Mouse (Mus musculus) cerebellum, postnatal 25 days (tissue): ENCODE measurements around the gene 4933428G20Rik.

Experiments used
- DNase-seq, 2 experiments: peaks; one replicate each; pipeline ENCODE4 v3.0.0; 2021; ENCODE audit warnings: mixed read lengths in 2 of 2

The 4933428G20Rik gene

GRCm38 (mm10) chr11:97461307-97461820 lies 38.8 kb downstream of the 4933428G20Rik start:
- DNase-seq: peak; percentile 32 to 53

GRCm38 (mm10) chr11:97457120-97457519 lies 43.0 kb downstream of the 4933428G20Rik start:
- DNase-seq: no peak

- DNase-seq: peak; percentile 79 to 82
Observed at GRCm38 (mm10) chr11:97451625-97452024, 48.5 kb downstream of the 4933428G20Rik start.

GRCm38 (mm10) chr11:97450305-97450922 lies 49.7 kb downstream of the 4933428G20Rik start:
- DNase-seq: peak; percentile 67 to 73

GRCm38 (mm10) chr11:97449601-97450293 lies 50.4 kb downstream of the 4933428G20Rik start:
- DNase-seq: peak; percentile 82 to 88

- no peak for DNase-seq
Observed at GRCm38 (mm10) chr11:97448611-97449394, 51.3 kb downstream of the 4933428G20Rik start.

- DNase-seq: peak in 1 of 2 experiments; percentile 16
Observed at GRCm38 (mm10) chr11:97447979-97448378, 52.2 kb downstream of the 4933428G20Rik start.

GRCm38 (mm10) chr11:97445999-97446511 lies 54.1 kb downstream of the 4933428G20Rik start:
- peak in 1 of 2 experiments; percentile 10 for DNase-seq

- peak in 1 of 2 experiments; percentile 16 for DNase-seq
Observed at GRCm38 (mm10) chr11:97445596-97445995, 54.5 kb downstream of the 4933428G20Rik start.

- no peak for DNase-seq
Observed at GRCm38 (mm10) chr11:97442891-97443675, 57.1 kb downstream of the 4933428G20Rik start.

GRCm38 (mm10) chr11:97441658-97442125 lies 58.4 kb downstream of the 4933428G20Rik start:
- DNase-seq: no peak

GRCm38 (mm10) chr11:97441036-97441657 lies 59.0 kb downstream of the 4933428G20Rik start:
- peak in 1 of 2 experiments; percentile 59 for DNase-seq
